Mouse (Mus musculus): ENCODE results near the gene Rbfox1. TPM values are rescaled to one million over a fixed set of nuclear protein-coding genes. Genes with fewer than 3 reads are reported as not detected.

The Rbfox1 gene
- polyA plus RNA-seq, 1 experiment from 2014 or later, result 1.6 TPM

- H3K4me1 ChIP-seq (replicated peaks; ENCODE audit: control insufficient read depth, insufficient read depth, low read length), result no peaks in the 10 kb centered on the region
- no peak overlapping the region for H3K9ac ChIP-seq (ENCODE audit: low read length)
- WGBS, result 83% methylated on average over 4 of the region's 4 CpGs
- no peak overlapping the region for H3K4me3 ChIP-seq (ENCODE audit: low read length)
- no peak for ATAC-seq (ENCODE audit: low read depth)
- no peaks in the 10 kb centered on the region for H3K36me3 ChIP-seq (ENCODE audit: control insufficient read depth, insufficient read depth, low read length)
- no peak overlapping the region for H3K4me2 ChIP-seq (ENCODE audit: low read depth, low read length)
- H3K27ac ChIP-seq (ENCODE audit: low read length), result no peak overlapping the region
- H3K27me3 ChIP-seq (ENCODE audit: control insufficient read depth, insufficient read depth, low read depth, low read length), result no peaks in the 10 kb centered on the region
- H3K9me3 ChIP-seq (ENCODE audit: control insufficient read depth, low read length), result no peaks in the 10 kb centered on the region
Measured at GRCm38 (mm10) chr16:6283496-6283895, 398.3 kb downstream of the Rbfox1 start.

- no peak overlapping the region for H3K9ac ChIP-seq (ENCODE audit: low read length)
- H3K4me3 ChIP-seq (ENCODE audit: low read length), result no peak overlapping the region
- H3K4me2 ChIP-seq (ENCODE audit: low read depth, low read length), result no peak overlapping the region
- WGBS, result 57% methylated on average over 4 of the region's 4 CpGs
- H3K27ac ChIP-seq (ENCODE audit: low read length), result no peak overlapping the region
- H3K4me1 ChIP-seq (replicated peaks; ENCODE audit: control insufficient read depth, insufficient read depth, low read length), result no peaks in the 10 kb centered on the region
- no peak for ATAC-seq (ENCODE audit: low read depth)
- no peaks in the 10 kb centered on the region for H3K9me3 ChIP-seq (ENCODE audit: control insufficient read depth, low read length)
- no peaks in the 10 kb centered on the region for H3K27me3 ChIP-seq (ENCODE audit: control insufficient read depth, insufficient read depth, low read depth, low read length)
- no peaks in the 10 kb centered on the region for H3K36me3 ChIP-seq (ENCODE audit: control insufficient read depth, insufficient read depth, low read length)
Measured at GRCm38 (mm10) chr16:6284317-6284716, 399.2 kb downstream of the Rbfox1 start.

- WGBS, result 58% methylated on average over 2 of the region's 2 CpGs
- Histone ChIP-seq H3K9ac (ENCODE audit: low read length) (no peak overlapping the region), H3K9me3 (ENCODE audit: control insufficient read depth, low read length) (no peaks in the 10 kb centered on the region), H3K4me2 (ENCODE audit: low read depth, low read length) (no peak overlapping the region), H3K4me1 (replicated peaks; ENCODE audit: control insufficient read depth, insufficient read depth, low read length) (no peaks in the 10 kb centered on the region), H3K36me3 (ENCODE audit: control insufficient read depth, insufficient read depth, low read length) (no peaks in the 10 kb centered on the region), H3K4me3 (ENCODE audit: low read length) (no peak overlapping the region), H3K27ac (ENCODE audit: low read length) (no peak overlapping the region), H3K27me3 (ENCODE audit: control insufficient read depth, insufficient read depth, low read depth, low read length) (no peaks in the 10 kb centered on the region)
- ATAC-seq (ENCODE audit: low read depth), result no peak
Measured at GRCm38 (mm10) chr16:6287699-6288098, 402.5 kb downstream of the Rbfox1 start.

DNA sequence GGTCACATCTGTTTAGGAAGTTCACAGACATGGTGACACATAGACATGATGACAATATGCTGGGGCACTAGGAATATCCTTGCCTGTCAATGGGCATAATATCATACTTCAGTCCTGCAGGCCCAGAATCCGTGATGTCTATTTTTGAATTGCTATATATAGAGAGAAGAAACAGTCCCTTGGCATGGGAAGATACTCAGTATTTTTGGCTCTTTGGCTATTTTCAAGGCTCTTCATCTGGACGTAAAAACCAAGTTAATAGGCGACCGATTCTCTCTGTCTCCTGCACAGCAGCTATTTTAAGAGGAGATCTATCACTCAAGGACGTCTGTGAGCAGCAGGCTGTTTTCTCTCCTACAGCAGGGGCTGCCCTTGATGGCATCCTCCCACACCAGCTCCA, 415.0 kb downstream of the Rbfox1 start:
- Histone ChIP-seq H3K9me3 (ENCODE audit: control insufficient read depth, low read length) (no peaks in the 10 kb centered on the region), H3K9ac (ENCODE audit: low read length) (no peak overlapping the region), H3K36me3 (ENCODE audit: control insufficient read depth, insufficient read depth, low read length) (no peaks in the 10 kb centered on the region), H3K27me3 (ENCODE audit: control insufficient read depth, insufficient read depth, low read depth, low read length) (no peaks in the 10 kb centered on the region), H3K4me3 (ENCODE audit: low read length) (no peak overlapping the region), H3K4me1 (replicated peaks; ENCODE audit: control insufficient read depth, insufficient read depth, low read length) (no peaks in the 10 kb centered on the region), H3K27ac (ENCODE audit: low read length) (no peak overlapping the region), H3K4me2 (ENCODE audit: low read depth, low read length) (no peak overlapping the region)
- WGBS, result 70% methylated on average over 5 of the region's 5 CpGs
- no peak for ATAC-seq (ENCODE audit: low read depth)

DNA sequence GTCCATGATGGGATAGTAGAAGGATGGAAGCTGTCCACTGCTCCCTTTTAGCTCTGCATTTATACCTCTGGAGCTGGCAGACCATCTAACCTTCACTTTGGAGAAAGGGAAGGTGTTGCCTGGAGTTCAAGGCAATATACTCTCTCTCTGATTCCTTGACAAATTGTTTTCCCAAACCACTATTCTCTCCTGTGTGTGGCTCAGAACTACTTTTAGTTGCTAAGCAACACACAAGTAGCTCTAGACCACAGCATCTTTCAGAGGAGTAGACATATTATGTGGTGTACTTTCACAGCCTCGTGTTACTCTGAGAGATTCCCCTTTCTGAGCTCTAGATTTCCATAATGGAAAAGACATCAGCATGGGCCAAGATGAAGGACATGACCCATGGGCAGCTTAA, 417.9 kb downstream of the Rbfox1 start:
- no peak for ATAC-seq (ENCODE audit: low read depth)
- Histone ChIP-seq H3K9me3 (ENCODE audit: control insufficient read depth, low read length) (no peaks in the 10 kb centered on the region), H3K36me3 (ENCODE audit: control insufficient read depth, insufficient read depth, low read length) (no peaks in the 10 kb centered on the region), H3K4me2 (ENCODE audit: low read depth, low read length) (no peak overlapping the region), H3K27ac (ENCODE audit: low read length) (no peak overlapping the region), H3K4me3 (ENCODE audit: low read length) (no peak overlapping the region), H3K27me3 (ENCODE audit: control insufficient read depth, insufficient read depth, low read depth, low read length) (no peaks in the 10 kb centered on the region), H3K9ac (ENCODE audit: low read length) (no peak overlapping the region), H3K4me1 (replicated peaks; ENCODE audit: control insufficient read depth, insufficient read depth, low read length) (no peaks in the 10 kb centered on the region)
- WGBS, result 47% methylated on average over 1 of the region's 1 CpGs

DNA sequence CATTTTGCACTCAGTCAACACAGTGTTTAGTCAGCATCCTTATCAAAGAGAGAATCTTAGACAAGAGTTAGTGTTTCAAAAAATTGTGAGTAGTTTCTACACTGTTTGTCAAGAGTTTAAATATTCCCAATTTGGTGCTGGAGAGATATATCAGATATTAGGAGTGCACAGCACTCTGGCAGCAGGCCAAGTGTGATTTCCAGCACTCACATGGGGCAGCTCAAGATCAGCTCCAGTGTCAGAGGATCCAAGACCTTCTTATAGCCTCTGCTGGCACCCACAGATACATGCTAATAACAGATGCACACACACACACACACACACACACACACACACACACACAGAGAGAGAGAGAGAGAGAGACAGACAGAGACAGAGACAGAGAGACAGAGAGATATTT, 424.8 kb downstream of the Rbfox1 start:
- Histone ChIP-seq H3K9ac (ENCODE audit: low read length) (no peak overlapping the region), H3K4me1 (replicated peaks; ENCODE audit: control insufficient read depth, insufficient read depth, low read length) (peaks cover 2% of the 10 kb centered on the region; the same call in 1 of the 2 replicates), H3K4me2 (ENCODE audit: low read depth, low read length) (no peak overlapping the region), H3K36me3 (ENCODE audit: control insufficient read depth, insufficient read depth, low read length) (no peaks in the 10 kb centered on the region), H3K9me3 (ENCODE audit: control insufficient read depth, low read length) (no peaks in the 10 kb centered on the region), H3K27me3 (ENCODE audit: control insufficient read depth, insufficient read depth, low read depth, low read length) (no peaks in the 10 kb centered on the region), H3K4me3 (ENCODE audit: low read length) (no peak overlapping the region), H3K27ac (ENCODE audit: low read length) (no peak overlapping the region)
- peak; percentile 82 for ATAC-seq (ENCODE audit: low read depth)

DNA sequence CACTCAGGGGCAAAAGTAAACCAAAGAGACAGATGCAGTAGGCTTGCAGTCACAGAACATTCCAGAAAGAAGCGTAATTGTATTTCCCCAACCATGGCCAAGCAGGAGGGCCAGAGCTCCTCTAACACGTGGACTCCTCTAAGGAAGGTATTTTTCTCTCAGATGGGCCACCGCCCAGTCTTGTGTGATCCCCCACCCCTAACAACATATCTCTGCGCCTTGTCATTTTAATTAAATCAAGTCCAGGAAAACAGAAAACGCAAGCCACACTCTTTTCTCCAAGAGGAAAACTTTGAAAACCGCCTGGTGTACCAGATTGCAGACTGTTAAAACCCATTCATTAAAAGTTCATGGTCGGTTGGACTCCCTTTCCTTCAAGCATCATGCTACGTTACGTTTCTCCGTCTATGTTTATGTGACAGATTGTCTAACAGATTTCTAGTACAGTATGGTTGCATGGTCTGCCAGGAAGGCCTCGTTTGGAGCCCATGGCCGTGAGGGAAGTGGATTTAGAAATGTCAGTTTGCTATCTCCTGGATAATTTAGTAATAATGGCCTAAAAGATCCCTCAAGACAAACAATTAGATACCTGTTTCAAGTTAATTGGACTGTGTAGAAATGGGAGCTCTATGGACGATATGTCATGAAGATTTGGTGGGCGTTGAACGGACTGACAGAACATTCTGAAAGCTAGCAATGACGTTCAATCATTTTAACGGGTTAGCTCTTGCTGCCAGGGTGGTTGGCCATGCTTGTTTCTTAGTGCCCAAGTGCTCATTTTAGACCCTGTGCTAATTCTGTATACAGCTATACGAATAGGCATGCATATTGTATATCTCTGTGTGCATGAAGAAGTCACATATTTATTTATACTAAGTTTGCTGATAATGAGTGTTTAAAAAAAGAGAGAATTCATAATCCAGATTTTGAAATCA, 425.9 kb downstream of the Rbfox1 start:
- 69% methylated on average over 18 of the region's 18 CpGs for WGBS
- H3K4me2 ChIP-seq (ENCODE audit: low read depth, low read length), result no peak overlapping the region
- no peak for ATAC-seq (ENCODE audit: low read depth)

DNA sequence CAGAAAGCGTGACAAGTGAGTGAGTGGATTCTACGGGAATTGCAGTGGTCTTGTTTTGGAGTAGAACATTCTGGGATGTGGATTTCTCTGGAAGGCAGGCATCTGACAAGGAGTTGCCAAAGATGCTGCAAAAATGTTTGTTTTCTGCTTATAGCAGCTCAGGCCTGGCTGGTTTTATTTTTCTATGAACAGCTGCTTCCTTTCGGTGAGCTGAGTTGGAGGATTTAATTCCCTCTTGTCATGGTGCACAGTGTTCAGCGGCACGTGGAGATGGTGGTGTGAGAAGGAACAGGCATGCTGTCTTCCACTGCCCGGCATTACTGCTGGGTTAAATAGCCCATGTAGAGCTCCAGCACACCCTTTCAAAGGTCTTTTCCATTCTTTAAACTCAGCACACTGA, 428.5 kb downstream of the Rbfox1 start:
- peaks cover 2% of the 10 kb centered on the region; the same call in 1 of the 2 replicates for H3K4me1 ChIP-seq (replicated peaks; ENCODE audit: control insufficient read depth, insufficient read depth, low read length)
- H3K27me3 ChIP-seq (ENCODE audit: control insufficient read depth, insufficient read depth, low read depth, low read length), result no peaks in the 10 kb centered on the region
- H3K4me3 ChIP-seq (ENCODE audit: low read length), result no peak overlapping the region
- H3K27ac ChIP-seq (ENCODE audit: low read length), result no peak overlapping the region
- peak; percentile 48; the same call in 1 of the 2 replicates for ATAC-seq (ENCODE audit: low read depth)
- H3K4me2 ChIP-seq (ENCODE audit: low read depth, low read length), result no peak overlapping the region
- no peaks in the 10 kb centered on the region for H3K9me3 ChIP-seq (ENCODE audit: control insufficient read depth, low read length)
- H3K9ac ChIP-seq (ENCODE audit: low read length), result no peak overlapping the region
- WGBS, result 63% methylated on average over 6 of the region's 6 CpGs
- H3K36me3 ChIP-seq (ENCODE audit: control insufficient read depth, insufficient read depth, low read length), result no peaks in the 10 kb centered on the region

More for the DNA sequence above, 425.9 kb downstream of the Rbfox1 start:
- Histone ChIP-seq H3K27ac (ENCODE audit: low read length) (no peak overlapping the region), H3K9ac (ENCODE audit: low read length) (no peak overlapping the region), H3K36me3 (ENCODE audit: control insufficient read depth, insufficient read depth, low read length) (no peaks in the 10 kb centered on the region), H3K4me1 (replicated peaks; ENCODE audit: control insufficient read depth, insufficient read depth, low read length) (peaks cover 2% of the 10 kb centered on the region; the same call in 1 of the 2 replicates), H3K9me3 (ENCODE audit: control insufficient read depth, low read length) (no peaks in the 10 kb centered on the region), H3K27me3 (ENCODE audit: control insufficient read depth, insufficient read depth, low read depth, low read length) (no peaks in the 10 kb centered on the region), H3K4me3 (ENCODE audit: low read length) (no peak overlapping the region)

DNA sequence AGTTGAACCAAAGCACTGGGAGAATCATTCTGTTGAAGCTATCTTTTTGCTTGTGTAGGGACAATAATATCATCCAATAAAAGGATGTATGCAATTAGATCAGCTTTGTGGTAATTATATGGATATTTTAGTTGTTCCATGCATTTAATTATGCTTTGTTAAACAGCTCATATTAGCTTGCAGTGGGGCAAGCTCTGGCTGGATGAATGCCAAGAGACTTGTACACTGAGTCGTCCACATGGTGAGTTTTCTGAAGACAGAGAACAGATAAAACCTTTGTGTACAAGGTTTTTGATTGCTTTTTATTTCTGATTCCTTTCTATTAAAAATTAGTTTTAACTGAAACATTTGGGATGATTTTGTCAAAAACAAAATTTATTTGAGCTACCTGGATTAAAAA, 439.7 kb downstream of the Rbfox1 start:
- no peak overlapping the region for H3K27ac ChIP-seq (ENCODE audit: low read length)
- H3K4me3 ChIP-seq (ENCODE audit: low read length), result no peak overlapping the region
- H3K9me3 ChIP-seq (ENCODE audit: control insufficient read depth, low read length), result no peaks in the 10 kb centered on the region
- ATAC-seq (ENCODE audit: low read depth), result no peak
- WGBS, result 32% methylated on average over 1 of the region's 1 CpGs
- H3K36me3 ChIP-seq (ENCODE audit: control insufficient read depth, insufficient read depth, low read length), result no peaks in the 10 kb centered on the region
- no peak overlapping the region for H3K4me2 ChIP-seq (ENCODE audit: low read depth, low read length)
- H3K9ac ChIP-seq (ENCODE audit: low read length), result no peak overlapping the region
- H3K4me1 ChIP-seq (replicated peaks; ENCODE audit: control insufficient read depth, insufficient read depth, low read length), result no peaks in the 10 kb centered on the region
- no peaks in the 10 kb centered on the region for H3K27me3 ChIP-seq (ENCODE audit: control insufficient read depth, insufficient read depth, low read depth, low read length)

All from lung, embryonic 16.5 days (tissue).